Mouse (Mus musculus): ENCODE data around the gene Gprin2. TPM values are rescaled to one million over a fixed set of nuclear protein-coding genes. Genes with fewer than 3 reads are reported as not detected.

Gene Gprin2
- polyA plus RNA-seq, 1 experiment from 2014 or later = 1.0 TPM

- H3K36me3 ChIP-seq (replicated peaks) = no peaks in the 10 kb centered on the region
- WGBS = 72% methylated on average over 5 of the region's 5 CpGs
- peaks cover 8% of the 10 kb centered on the region for H3K4me1 ChIP-seq
- peaks cover 55% of the 10 kb centered on the region for H3K27me3 ChIP-seq (replicated peaks; ENCODE audit: low read depth, poor library complexity, severe bottlenecking)
- no peak overlapping the region for H3K27ac ChIP-seq (replicated peaks)
- no peak overlapping the region for H3K4me3 ChIP-seq
- no peaks in the 10 kb centered on the region for H3K9me3 ChIP-seq
- no peak for DNase-seq (ENCODE audit: low spot score)
These were observed 20.1 kb upstream of the Gprin2 start for GRCm38 (mm10) chr14:34221416-34222077.

GRCm38 (mm10) chr14:34220426-34220825 is 19.0 kb upstream of the Gprin2 start:
- no peak for DNase-seq (ENCODE audit: low spot score)
- Histone ChIP-seq H3K4me1 (peaks cover 8% of the 10 kb centered on the region), H3K27me3 (replicated peaks; ENCODE audit: low read depth, poor library complexity, severe bottlenecking) (peaks cover 57% of the 10 kb centered on the region), H3K27ac (replicated peaks) (no peak overlapping the region), H3K36me3 (replicated peaks) (no peaks in the 10 kb centered on the region), H3K4me3 (peak overlapping the region; percentile 53; the same call in 1 of the 2 replicates), H3K9me3 (no peaks in the 10 kb centered on the region)
- WGBS = 75% methylated on average over 5 of the region's 5 CpGs

- Histone ChIP-seq H3K4me1 (peaks cover 8% of the 10 kb centered on the region), H3K4me3 (peak overlapping the region; percentile 53), H3K27me3 (replicated peaks; ENCODE audit: low read depth, poor library complexity, severe bottlenecking) (peaks cover 57% of the 10 kb centered on the region), H3K27ac (replicated peaks) (peak overlapping the region; percentile 24; the same call in 1 of the 2 replicates), H3K9me3 (no peaks in the 10 kb centered on the region), H3K36me3 (replicated peaks) (no peaks in the 10 kb centered on the region)
- WGBS = 5% methylated on average over 29 of the region's 29 CpGs
- DNase-seq (ENCODE audit: low spot score) = peak; percentile 38
These were observed 18.3 kb upstream of the Gprin2 start for GRCm38 (mm10) chr14:34219786-34220198.

GRCm38 (mm10) chr14:34219295-34219694 is 17.8 kb upstream of the Gprin2 start, which contains the start of gene Syt15:
Gene Syt15 (plus strand): TSS chr14:34219595.
- Histone ChIP-seq H3K9me3 (no peaks in the 10 kb centered on the region), H3K4me3 (peak within 1 kb of the TSS; percentile 53), H3K27me3 (replicated peaks; ENCODE audit: low read depth, poor library complexity, severe bottlenecking) (peaks cover 57% of the 10 kb centered on the region), H3K4me1 (peaks cover 8% of the 10 kb centered on the region), H3K27ac (replicated peaks) (peak within 1 kb of the TSS; percentile 24; the same call in 1 of the 2 replicates), H3K36me3 (replicated peaks) (no peaks in the 10 kb centered on the region)
- 73% methylated on average over 6 of the region's 6 CpGs for WGBS
- DNase-seq (ENCODE audit: low spot score) = no peak

GRCm38 (mm10) chr14:34215451-34216127 is 14.1 kb upstream of the Gprin2 start:
- Histone ChIP-seq H3K27ac (replicated peaks) (no peak overlapping the region), H3K36me3 (replicated peaks) (no peaks in the 10 kb centered on the region), H3K4me3 (no peak overlapping the region), H3K4me1 (peaks cover 8% of the 10 kb centered on the region), H3K9me3 (no peaks in the 10 kb centered on the region), H3K27me3 (replicated peaks; ENCODE audit: low read depth, poor library complexity, severe bottlenecking) (peaks cover 36% of the 10 kb centered on the region)
- WGBS = 77% methylated on average over 6 of the region's 6 CpGs
- no peak for DNase-seq (ENCODE audit: low spot score)

GRCm38 (mm10) chr14:34209942-34210341 is 8.5 kb upstream of the Gprin2 start:
- H3K36me3 ChIP-seq (replicated peaks) = no peaks in the 10 kb centered on the region
- no peak for DNase-seq (ENCODE audit: low spot score)
- 84% methylated on average over 4 of the region's 4 CpGs for WGBS
- H3K4me1 ChIP-seq = no peaks in the 10 kb centered on the region
- no peak overlapping the region for H3K4me3 ChIP-seq
- H3K27me3 ChIP-seq (replicated peaks; ENCODE audit: low read depth, poor library complexity, severe bottlenecking) = no peaks in the 10 kb centered on the region; the same call in 1 of the 2 replicates
- no peaks in the 10 kb centered on the region for H3K9me3 ChIP-seq
- H3K27ac ChIP-seq (replicated peaks) = no peak overlapping the region

- Histone ChIP-seq H3K27me3 (replicated peaks; ENCODE audit: low read depth, poor library complexity, severe bottlenecking) (no peaks in the 10 kb centered on the region; the same call in 1 of the 2 replicates), H3K36me3 (replicated peaks) (no peaks in the 10 kb centered on the region), H3K27ac (replicated peaks) (no peak overlapping the region), H3K4me3 (no peak overlapping the region), H3K4me1 (no peaks in the 10 kb centered on the region), H3K9me3 (no peaks in the 10 kb centered on the region)
- 60% methylated on average over 4 of the region's 4 CpGs for WGBS
- DNase-seq (ENCODE audit: low spot score) = no peak
These were observed 7.6 kb upstream of the Gprin2 start for GRCm38 (mm10) chr14:34209080-34209479.

- no peak for DNase-seq (ENCODE audit: low spot score)
- Histone ChIP-seq H3K27ac (replicated peaks) (no peak overlapping the region), H3K4me3 (no peak overlapping the region), H3K27me3 (replicated peaks; ENCODE audit: low read depth, poor library complexity, severe bottlenecking) (peaks cover 1% of the 10 kb centered on the region; the same call in 1 of the 2 replicates), H3K9me3 (no peaks in the 10 kb centered on the region), H3K36me3 (replicated peaks) (no peaks in the 10 kb centered on the region), H3K4me1 (no peaks in the 10 kb centered on the region)
- 47% methylated on average over 2 of the region's 2 CpGs for WGBS
These were observed 7.2 kb upstream of the Gprin2 start for GRCm38 (mm10) chr14:34208651-34209050.

GRCm38 (mm10) chr14:34207996-34208395 is 6.5 kb upstream of the Gprin2 start:
- H3K4me3 ChIP-seq = no peak overlapping the region
- no peak for DNase-seq (ENCODE audit: low spot score)
- H3K9me3 ChIP-seq = no peaks in the 10 kb centered on the region
- no peaks in the 10 kb centered on the region for H3K36me3 ChIP-seq (replicated peaks)
- no peak overlapping the region for H3K27ac ChIP-seq (replicated peaks)
- no peaks in the 10 kb centered on the region for H3K4me1 ChIP-seq
- peaks cover 8% of the 10 kb centered on the region; the same call in 1 of the 2 replicates for H3K27me3 ChIP-seq (replicated peaks; ENCODE audit: low read depth, poor library complexity, severe bottlenecking)
- 79% methylated on average over 6 of the region's 6 CpGs for WGBS

GRCm38 (mm10) chr14:34200738-34201230 is 669 bp downstream of the Gprin2 start:
- Histone ChIP-seq H3K27ac (replicated peaks) (peak overlapping the region; percentile 65), H3K27me3 (replicated peaks; ENCODE audit: low read depth, poor library complexity, severe bottlenecking) (peaks cover 58% of the 10 kb centered on the region), H3K4me3 (peak overlapping the region; percentile 87), H3K36me3 (replicated peaks) (no peaks in the 10 kb centered on the region), H3K9me3 (no peaks in the 10 kb centered on the region), H3K4me1 (peaks cover 28% of the 10 kb centered on the region)
- 3% methylated on average over 19 of the region's 19 CpGs for WGBS
- peak; percentile 59 for DNase-seq (ENCODE audit: low spot score)

- WGBS = 49% methylated on average over 4 of the region's 4 CpGs
- no peaks in the 10 kb centered on the region for H3K36me3 ChIP-seq (replicated peaks)
These were observed 4.7 kb downstream of the Gprin2 start for GRCm38 (mm10) chr14:34196706-34197105.

GRCm38 (mm10) chr14:34195466-34195865 is 6.0 kb downstream of the Gprin2 start:
- 87% methylated on average over 15 of the region's 15 CpGs for WGBS
- H3K4me1 ChIP-seq = peaks cover 15% of the 10 kb centered on the region
- H3K4me3 ChIP-seq = no peak overlapping the region
- no peaks in the 10 kb centered on the region for H3K9me3 ChIP-seq
- no peaks in the 10 kb centered on the region for H3K36me3 ChIP-seq (replicated peaks)
- H3K27ac ChIP-seq (replicated peaks) = peak overlapping the region; percentile 60
- DNase-seq (ENCODE audit: low spot score) = no peak
- peaks cover 27% of the 10 kb centered on the region for H3K27me3 ChIP-seq (replicated peaks; ENCODE audit: low read depth, poor library complexity, severe bottlenecking)

More at GRCm38 (mm10) chr14:34196706-34197105, 4.7 kb downstream of the Gprin2 start:
- DNase-seq (ENCODE audit: low spot score) = no peak
- peak overlapping the region; percentile 61 for H3K27ac ChIP-seq (replicated peaks)
- H3K4me3 ChIP-seq = no peak overlapping the region
- H3K4me1 ChIP-seq = peaks cover 28% of the 10 kb centered on the region
- peaks cover 38% of the 10 kb centered on the region for H3K27me3 ChIP-seq (replicated peaks; ENCODE audit: low read depth, poor library complexity, severe bottlenecking)
- H3K9me3 ChIP-seq = no peaks in the 10 kb centered on the region
